Mouse (Mus musculus) adrenal gland, postnatal 36 days (tissue): Measurements from ENCODE around the gene Scaf4. TPM values are rescaled to one million over a fixed set of nuclear protein-coding genes. Genes with fewer than 3 reads are reported as not detected.

Experiments
- DNase-seq, 2 experiments: peaks; one replicate each; pipeline ENCODE4 v3.0.0; 2021; ENCODE audit warnings: mixed read lengths in 1 of 2
- total RNA-seq, 2 experiments: library from RNA; stranded (reverse); gene quantifications; 2 replicates each; pipeline ENCODE4 v1.2.3; 2021

Gene Scaf4
- total RNA-seq, 2 experiments from 2014 or later = 38.3 to 46.0 TPM

DNA sequence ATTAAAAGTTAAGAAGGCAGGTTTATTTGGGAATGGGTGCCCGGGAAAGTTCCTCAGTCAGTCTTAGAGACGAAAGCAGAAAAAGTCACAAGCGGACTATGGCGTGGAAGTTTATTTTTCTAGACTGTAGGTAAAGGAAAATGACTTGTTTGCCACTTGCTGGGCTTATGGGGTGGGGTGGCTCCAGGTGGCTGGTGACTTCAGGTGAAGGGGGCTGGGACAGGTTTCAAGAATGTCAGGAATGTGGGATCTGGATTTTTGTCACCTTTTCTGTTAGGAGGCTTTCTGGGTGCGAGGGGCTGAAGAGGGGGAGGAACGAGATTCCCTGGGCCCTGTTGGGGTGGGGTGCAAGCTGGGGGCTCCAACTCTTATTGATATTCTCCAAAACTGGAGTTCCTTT lies 7.4 kb upstream of the Scaf4 start:
- DNase-seq = no peak

DNA sequence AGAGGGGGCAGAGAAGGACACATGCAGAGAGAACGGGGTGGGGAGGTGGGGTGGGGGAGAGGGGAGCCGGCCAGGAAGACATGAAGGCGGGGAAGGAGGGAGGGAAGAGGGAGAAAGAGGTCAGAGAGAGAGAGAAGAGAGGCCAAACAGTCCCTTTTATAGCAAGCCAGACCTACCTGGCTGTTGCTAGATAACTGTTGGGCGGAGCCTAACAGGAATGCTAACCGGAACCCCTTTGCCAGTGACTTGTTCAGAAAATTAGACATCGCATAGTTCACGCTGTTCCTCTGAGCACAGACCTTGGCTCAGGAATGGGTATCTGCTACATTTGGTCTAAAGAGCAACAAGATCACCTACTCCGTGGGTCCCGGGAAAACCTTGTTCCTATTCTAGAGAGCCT lies 6.7 kb upstream of the Scaf4 start:
- DNase-seq = no peak

DNA sequence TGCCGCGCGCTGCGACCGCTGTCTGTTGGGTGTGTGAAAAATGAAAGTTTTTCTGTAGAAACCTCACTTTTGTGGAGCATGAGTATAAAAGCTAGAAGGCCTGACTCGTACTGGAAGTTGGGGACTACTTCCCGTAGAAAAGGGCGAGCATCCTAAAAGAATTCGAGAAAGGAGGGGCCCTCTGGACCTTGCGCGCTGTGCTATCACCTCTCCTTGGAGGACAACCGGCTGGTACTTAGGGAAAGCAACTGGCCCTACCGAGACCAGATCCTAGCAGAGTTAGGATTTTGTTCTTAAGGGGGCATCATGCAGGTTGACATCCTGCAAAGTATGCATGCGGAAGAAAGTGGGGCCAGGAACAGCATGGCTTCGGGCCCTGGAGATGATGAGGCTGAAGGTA lies 613 bp upstream of the Scaf4 start:
- DNase-seq = no peak

DNA sequence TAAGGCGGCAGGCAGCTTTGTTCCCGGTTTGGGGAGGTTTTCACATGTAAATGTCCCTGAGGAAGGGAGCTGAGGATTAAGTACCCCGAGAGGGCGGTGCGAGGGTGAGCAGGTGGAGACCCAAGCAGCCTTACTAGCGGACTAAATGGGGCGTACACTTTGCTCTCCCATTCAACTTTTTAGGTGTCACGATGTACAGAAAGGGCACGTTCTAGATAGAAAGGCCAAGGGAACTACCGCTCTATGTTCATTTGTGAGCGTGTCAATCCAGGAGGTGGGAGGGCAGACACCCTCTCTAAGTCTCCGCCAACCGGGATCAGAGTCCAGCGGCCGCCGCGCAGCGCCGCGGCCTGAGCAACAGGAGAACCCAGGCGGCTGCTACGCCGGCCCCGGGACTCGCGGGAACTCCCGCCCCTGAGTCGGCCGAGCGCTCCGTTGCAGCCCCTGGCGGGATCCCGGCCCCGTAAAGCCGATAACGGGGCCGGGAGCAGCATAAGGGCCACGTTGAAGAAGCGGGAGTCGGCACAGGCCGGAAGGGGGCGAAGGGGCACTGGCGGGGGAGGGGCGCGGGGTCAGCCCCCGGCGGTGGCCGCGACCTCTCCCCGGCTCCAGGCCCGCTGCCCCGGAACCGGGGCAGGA lies 918 bp downstream of the Scaf4 start:
- peak; percentile 67 to 73 for DNase-seq

DNA sequence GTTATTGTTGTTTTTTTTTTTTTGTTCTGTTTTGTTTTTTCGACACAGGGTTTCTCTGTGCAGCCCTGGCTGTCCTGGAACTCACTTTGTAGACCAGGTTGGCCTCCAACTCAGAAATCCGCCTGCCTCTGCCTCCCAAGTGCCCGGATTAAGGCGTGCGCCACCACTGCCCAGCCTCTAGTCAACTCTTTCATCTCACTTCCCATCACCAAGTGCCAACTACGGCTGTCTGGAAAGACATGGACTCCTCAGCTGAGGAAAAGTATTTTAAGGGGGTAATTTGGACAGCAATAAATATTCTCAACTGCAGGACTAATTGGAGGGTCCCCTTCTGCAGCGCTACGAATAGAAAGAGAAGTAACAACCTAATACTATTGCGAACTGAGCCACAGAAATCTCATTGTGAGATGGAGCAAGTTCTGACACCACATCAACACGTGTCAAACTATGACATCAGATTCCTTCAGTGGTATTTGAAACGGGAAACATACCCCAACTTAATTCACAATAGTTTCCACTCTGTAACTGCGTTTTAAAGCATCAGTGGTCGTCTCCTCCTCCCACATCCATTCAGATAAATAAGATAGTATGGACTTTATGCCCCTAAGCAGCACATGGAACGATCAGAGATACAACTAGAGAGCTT lies 1.6 kb downstream of the Scaf4 start:
- DNase-seq = peak in 1 of 2 experiments; percentile 19

DNA sequence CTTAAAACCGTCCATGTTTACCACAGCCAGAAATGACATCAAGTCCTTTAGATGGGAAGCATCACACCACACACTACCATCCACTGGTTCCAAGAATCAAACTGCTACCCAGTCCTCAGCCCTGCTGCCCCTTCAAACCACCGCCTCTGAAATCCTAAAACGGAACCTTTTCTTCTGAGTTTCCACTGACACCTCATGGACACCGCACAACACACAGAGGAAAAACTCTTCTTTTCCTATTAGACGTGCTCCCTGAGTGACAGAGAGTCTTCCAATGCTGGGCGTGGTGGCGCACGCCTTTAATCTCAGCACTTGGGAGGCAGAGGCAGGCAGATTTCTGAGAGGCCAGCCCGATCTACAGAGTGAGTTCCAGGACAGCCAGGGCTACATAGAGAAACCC lies 2.9 kb downstream of the Scaf4 start:
- no peak for DNase-seq

DNA sequence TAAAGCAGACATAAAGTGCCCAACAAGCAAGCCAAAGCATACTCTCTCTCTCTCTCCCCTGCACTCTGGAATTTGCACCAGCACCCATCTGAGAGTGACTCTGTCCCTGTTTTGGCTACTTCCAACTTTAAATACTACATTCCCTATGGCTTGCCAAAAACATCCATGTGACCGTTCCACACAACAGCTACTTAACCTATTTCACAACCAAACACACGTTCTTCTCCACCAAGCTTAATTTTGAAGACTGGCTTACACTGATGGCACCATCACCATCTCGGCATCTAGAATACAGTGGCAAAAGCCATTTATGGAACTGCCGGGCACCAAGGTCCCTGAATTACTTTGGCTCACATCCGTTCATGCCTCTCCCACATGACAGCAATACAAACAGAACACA lies 3.3 kb downstream of the Scaf4 start:
- DNase-seq = no peak

DNA sequence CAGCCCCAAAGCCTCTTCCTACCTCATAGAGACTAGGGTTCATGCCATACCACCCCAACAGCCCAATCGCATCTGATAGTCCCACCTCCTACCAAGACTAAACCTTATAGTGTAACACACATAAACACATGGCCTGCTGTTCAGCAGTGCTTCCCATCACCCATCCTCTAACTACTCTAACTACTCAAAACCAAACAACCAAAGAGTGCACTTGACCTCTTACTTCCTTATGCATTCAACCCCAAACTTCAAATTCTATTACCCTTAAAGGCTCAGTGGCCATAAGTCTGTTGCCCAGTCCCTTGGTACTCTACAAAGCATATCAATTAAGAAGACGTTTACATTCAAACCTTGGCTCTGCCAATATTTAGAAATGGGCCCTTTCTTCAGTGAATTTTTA lies 3.8 kb downstream of the Scaf4 start:
- DNase-seq = no peak

DNA sequence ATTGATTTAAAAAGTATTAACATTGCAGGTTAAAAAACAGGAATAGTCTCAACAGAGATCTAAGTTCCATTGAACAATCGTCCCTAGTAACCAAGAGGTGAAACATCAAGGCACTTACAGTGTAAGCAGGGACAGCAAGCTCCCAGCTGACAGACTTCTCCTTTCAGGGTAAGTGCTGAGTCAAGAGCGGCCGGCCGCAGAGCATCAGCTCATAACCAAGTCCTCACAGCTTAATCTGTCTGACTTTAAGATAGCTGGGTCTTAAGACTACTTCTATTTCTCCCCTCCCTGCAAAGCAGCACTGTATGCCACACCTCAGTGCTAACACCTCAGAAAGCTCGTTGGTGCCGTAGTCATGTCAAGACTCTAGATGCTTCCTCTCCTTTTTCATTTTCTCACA lies 5.2 kb downstream of the Scaf4 start:
- peak; percentile 28 to 53 for DNase-seq

DNA sequence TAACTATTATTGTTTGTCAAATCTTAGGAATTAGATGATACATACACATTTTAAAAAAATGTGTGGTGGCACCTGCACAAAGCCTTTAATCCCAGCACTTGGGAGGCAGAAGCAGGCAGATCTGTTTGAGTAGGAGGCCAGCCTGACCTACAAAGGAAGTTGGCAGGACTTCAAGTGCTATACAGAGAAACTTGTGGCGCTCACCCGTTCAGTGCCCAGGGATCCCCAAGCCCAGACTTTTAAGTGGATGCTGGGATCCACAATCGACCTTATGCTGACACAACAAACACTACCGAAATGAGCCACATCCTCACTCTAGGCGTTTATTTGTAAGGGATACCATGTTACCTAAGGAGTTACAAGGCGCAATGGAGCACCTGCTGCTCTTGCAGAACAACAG lies 8.8 kb downstream of the Scaf4 start:
- no peak for DNase-seq

DNA sequence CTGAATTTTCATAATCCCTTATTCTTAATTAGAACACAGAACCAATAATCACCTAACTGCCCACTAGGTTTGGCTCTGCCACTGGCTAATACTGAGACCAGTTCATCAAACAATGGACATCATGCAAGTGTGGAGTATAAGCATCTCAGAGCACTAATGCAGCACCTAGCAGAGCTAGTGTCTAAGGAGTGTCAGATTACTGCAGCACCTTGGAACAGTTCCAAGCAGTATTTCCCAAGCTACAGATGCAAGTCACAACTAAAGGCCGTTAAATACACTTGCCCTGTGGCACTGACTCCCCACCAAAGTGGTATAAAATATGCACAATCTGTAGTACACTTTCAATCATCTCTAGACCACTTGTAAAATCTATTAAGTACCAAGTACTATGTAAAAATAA lies 17.7 kb downstream of the Scaf4 start:
- DNase-seq = peak in 1 of 2 experiments; percentile 8

DNA sequence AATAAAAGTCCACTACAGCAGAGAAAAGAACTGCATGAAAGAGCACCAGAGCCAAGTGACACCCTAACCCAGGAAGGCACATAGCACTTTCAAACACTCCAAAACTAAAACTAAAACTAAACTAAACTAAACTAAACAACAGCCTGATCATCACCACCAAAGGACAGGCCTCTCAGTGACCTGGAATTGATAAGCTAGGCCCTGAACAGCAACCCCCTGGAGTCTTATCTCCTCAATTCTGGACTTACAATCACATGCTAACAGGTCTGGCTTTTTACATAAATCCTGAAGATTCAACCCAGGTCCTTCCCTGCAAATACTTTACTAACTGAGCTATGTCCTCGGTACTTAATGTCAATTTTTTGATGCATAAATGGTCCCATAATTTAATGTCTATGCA lies 19.2 kb downstream of the Scaf4 start:
- DNase-seq = no peak

DNA sequence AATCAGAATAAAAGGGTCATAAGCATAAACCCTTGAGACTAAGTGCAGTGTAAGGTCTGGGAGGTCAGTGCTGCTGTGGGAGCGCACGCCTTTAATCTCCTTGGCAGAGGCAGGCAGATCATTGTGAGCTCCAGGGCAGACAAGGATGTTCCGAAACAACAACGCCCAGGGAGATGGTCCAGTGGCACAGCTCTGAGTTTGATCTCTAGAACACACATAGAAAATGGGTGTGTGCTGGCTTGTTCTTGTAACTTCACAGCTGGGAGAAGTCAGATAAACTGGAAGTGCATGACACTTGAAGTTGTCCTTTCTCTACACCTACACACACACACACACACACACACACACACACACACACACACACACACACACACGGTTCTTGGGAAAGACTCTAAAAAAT lies 20.3 kb downstream of the Scaf4 start:
- DNase-seq = peak in 1 of 2 experiments; percentile 4

DNA sequence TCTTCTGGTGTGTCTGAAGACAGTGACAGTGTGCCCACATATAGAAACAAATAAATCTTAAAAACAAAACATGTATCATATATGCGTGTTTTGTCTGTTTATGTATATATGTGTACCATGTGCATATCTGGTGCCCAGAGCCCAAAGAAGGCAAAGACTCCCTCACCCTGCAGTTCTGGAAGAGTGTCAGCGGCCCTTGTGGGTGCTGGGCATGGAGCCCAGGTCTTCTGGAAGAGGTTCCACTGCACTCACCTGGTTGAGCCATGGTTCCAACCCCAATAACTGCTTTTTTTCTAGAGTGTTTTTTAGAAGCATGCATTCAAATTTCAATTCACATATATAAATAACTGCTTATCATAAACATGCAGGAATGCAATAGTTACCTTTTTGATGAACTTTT lies 22.5 kb downstream of the Scaf4 start:
- no peak for DNase-seq

DNA sequence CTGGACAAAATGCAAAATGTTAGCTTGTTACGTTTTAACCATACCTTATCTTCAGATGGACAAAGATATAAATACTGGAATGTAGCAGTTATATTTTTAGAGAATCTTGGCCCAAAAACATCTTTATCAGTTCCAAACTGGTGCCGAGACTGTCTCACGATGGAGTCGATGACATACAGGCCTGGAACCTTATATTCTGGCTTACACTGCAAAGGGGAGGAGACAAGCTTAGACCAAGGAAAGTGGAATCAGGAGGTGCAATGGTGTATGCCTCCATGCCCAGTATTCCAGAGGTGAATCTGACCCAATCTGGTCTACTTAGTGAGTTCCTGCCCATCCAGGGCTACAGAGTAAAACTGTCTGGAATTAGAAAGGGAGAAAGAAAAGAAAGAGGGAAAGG lies 24.2 kb downstream of the Scaf4 start:
- DNase-seq = no peak

DNA sequence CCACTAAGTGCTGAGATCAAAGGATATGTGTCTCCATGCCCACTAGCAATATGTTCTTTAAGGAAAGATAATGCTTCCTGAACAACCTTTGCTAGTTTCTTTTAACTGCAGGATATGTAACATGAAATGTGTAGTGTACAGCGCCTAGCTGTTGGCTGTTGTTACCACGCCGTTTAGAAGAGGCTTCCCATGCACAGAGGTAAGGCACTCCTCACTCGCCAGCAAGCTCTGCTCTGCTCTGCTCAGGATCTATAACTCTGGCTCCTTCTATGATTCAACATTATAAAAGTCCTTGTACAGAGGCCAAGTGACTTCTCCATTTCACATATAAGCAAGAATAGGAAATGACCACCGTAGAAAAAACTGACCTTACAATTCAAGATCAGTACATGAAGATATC lies 24.7 kb downstream of the Scaf4 start:
- DNase-seq = no peak

DNA sequence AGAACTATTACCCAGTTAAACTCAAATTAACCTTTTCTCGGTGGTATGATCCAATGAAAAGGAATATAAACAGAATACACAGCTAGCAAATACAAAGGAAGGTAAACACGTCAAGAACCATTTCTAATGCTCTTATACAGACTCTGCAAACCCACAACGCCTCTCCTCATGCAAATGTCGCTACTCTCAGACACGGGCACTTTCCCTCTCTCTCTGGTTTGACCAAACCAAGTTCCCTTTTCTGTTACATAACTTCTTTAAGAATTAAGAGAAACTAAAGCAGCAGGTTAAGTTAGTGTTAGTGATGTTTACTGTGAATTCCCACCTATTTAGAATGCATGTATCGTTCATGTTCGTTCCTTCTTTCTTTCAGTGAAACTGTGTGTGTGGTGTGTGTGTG lies 25.4 kb downstream of the Scaf4 start:
- DNase-seq = no peak

DNA sequence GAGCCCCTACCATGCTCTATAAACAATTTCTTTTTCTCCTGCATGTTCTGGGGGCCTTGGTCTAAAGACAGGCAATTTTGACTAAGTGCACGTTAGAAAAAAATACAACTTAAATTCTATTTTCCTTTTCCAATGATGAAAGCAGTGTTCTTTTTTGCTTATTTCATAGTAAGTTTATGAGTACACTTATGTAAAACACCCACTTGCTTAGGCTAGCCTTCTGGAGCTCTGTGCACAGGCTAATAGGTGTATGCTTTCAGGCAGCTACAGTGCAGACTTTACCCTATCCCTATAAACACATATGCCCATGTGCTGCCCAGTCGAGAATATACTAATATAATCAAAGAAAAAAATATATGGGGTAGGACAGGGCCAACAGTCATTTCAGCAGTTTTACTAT lies 31.8 kb downstream of the Scaf4 start:
- DNase-seq = no peak

DNA sequence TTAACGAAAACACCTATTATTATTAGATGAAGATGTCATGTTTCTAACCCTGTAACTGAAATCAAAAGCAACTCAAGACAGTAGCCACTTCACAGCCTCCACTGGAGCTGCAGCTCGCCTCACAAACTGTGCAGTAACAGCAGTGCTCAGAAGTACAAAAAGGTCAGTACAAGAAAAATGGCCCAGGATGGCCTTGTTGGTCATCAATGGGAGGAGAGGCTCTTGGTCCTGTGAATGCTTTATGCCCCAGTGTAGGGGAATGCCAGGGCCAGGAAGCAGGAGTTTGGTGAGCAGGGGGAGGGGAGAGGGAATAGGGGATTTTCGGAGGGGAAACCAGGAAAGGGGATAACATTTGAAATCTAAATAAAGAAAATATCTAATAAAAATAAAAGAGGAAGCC lies 33.0 kb downstream of the Scaf4 start:
- DNase-seq = peak; percentile 51 to 53

DNA sequence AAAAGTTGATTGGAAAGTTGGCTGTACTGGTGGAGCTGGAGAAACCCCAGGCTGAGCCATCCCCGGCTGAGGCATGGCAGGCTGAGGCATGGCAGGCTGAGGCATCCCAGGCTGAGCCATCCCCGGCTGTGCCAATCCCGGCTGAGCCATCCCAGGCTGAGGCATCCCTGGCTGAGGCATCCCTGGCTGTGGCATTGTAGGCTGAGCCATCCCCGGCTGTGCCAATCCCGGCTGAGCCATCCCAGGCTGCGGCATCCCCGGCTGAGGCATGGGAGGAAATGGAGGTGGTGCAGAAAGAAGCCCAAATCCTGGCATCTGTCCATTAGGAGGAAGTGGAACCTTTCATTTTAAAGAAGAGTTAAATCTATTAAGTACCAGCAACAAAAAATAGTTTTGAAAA lies 34.2 kb downstream of the Scaf4 start:
- DNase-seq = no peak

DNA sequence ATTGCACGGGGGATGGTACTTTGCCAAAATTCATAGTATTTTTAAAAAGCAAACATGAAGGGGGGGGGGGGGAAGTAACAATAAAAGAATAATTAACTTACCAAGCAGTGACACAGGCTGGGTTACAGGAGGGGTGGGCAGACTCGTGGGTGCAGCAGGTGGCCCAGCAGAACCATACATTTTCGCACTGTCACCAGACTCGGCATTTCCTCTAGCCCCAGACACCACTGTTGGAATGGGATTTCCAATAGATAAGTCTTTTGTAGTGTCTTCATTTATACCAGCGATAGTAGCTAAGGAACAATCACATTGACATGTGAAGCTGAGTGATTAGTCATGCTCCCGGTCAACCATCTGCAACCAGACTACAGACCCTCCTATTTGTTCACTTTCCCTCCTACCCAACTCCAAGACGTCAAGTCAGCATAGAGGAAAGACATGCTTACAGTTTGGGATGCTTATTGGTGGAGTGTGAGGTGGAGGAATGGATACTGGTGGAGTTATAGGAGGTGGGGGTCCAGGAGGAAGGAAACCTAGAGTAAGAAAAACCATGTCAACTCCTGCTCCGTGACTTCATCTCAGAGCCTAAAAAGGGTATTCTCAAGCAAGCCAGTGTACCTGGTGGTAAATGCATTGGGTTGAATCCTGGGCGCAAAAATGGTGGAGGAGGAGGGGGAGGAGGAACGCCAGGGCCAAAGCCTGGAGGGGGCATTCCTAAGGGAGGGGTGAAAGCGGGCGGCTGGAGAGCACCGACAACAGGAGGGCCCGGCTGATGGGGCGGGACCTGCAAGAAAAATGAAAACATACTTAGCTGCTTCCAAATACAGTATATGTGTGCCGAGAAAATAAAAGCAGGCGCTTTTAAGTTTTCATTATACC lies 41.6 kb downstream of the Scaf4 start:
- DNase-seq = no peak

DNA sequence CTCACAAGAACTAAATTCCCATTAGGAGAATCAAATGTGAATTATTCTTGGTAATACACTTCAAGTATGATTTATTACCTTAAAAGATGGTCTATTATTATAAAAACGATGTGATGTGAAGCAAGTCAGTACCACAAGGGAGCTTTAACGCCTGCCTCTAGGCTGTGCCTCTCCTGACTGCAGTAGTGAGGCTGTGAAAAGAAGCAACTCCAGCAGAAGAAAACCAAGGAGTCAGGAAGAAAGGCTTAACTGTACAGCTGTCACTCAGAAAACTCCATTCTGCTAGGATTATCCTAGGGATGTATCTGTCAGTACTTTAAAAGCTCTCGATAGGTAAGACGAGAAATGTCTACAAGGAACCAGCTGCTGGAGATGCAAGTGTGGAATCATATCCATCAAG lies 42.4 kb downstream of the Scaf4 start:
- no peak for DNase-seq

DNA sequence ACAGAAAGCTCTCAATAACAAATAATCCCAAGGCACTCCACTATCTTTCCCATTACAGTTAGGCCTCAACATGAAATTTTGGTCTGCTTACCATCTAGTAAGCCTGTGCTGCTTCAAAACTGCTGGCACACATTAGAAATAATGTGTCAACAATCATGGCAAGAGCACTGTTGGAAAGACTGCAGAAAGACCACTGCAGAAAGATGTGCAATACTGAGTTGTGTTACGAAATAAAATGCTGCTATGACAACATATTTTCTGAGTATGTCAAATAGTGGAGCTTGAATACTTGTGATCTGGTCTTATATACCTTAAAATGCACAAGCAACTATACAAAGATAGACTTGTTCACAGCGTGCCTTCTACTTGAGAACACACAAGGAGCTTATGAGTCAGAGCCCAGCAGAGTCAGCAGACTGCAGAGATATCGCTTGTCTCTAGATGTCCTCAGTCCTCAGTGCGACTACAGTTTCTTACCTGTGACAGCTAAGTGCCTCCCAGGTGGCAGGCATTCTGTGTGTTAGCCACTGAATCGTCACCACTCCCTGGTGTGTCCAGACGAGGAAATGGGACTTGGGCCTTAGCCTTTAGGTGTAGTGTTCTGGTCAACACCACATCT lies 45.1 kb downstream of the Scaf4 start:
- no peak for DNase-seq
